Mouse (Mus musculus) hindbrain, embryonic 13.5 days (tissue): ENCODE measurements around the gene Sh3glb2. TPM values are rescaled to one million over a fixed set of nuclear protein-coding genes. Genes with fewer than 3 reads are reported as not detected.

Experiments
- ATAC-seq: fragments of 200-750 bp; cut with Nextera tagmentation; 2 replicates; pipeline ENCODE4 v1.8.0; 2017; ENCODE audit warnings: moderate TSS enrichment; ENCODE audit not compliant: low FRiP score
- H3K27ac ChIP-seq: fragments of 300-500 bp; sonication (generic); 2 replicates; pipeline ENCODE4 v1.5.1; 2015; ENCODE audit warnings: inconsistent platforms, mild to moderate bottlenecking, moderate library complexity
- H3K27me3 ChIP-seq: fragments of 300-500 bp; sonication (generic); 2 replicates; pipeline ENCODE4 v1.6.1; 2015; ENCODE audit warnings: mild to moderate bottlenecking, inconsistent platforms
- H3K36me3 ChIP-seq: fragments of 300-500 bp; sonication (generic); 2 replicates; pipeline ENCODE4 v1.6.1; 2015; ENCODE audit warnings: mild to moderate bottlenecking, inconsistent platforms
- H3K4me1 ChIP-seq: fragments of 300-500 bp; sonication (generic); replicated peaks from 2 replicates; pipeline ENCODE4 v1.6.1; 2015; ENCODE audit warnings: inconsistent platforms
- H3K4me2 ChIP-seq: fragments of 300-500 bp; sonication (generic); 2 replicates; pipeline ENCODE4 v1.6.1; 2015; ENCODE audit warnings: inconsistent platforms, mild to moderate bottlenecking, moderate library complexity
- H3K4me3 ChIP-seq: fragments of 300-500 bp; sonication (generic); 2 replicates; pipeline ENCODE4 v1.5.1; 2015; ENCODE audit warnings: mild to moderate bottlenecking, inconsistent platforms
- H3K9ac ChIP-seq: fragments of 300-500 bp; sonication (generic); 2 replicates; pipeline ENCODE4 v1.6.1; 2015; ENCODE audit warnings: mild to moderate bottlenecking, inconsistent platforms
- H3K9me3 ChIP-seq: fragments of 300-500 bp; sonication (generic); 2 replicates; pipeline ENCODE4 v1.6.1; 2016; ENCODE audit warnings: inconsistent platforms
- WGBS: fragments of 180-500 bp; shearing (Covaris S2); methylation state at CpG from one replicate; pipeline ENCODE4 v1.1.7; 2015; 5-methylcytosine and 5-hydroxymethylcytosine counted together
- microRNA-seq: library from miRNA; unstranded; fragments of <30 nt; microRNA quantifications from one replicate; pipeline ENCODE4, GENCODE M21; 2016
- polyA plus RNA-seq: library from polyadenylated mRNA; unstranded; fragments of >200 nt; fragmentation: Nextera tagmentation; extraction: Ambion mirVana; gene quantifications from 2 replicates; pipeline ENCODE4 v1.2.1, GENCODE M21; 2015

Sh3glb2 gene
- polyA plus RNA-seq, 1 experiment from 2014 or later: 146 TPM

DNA sequence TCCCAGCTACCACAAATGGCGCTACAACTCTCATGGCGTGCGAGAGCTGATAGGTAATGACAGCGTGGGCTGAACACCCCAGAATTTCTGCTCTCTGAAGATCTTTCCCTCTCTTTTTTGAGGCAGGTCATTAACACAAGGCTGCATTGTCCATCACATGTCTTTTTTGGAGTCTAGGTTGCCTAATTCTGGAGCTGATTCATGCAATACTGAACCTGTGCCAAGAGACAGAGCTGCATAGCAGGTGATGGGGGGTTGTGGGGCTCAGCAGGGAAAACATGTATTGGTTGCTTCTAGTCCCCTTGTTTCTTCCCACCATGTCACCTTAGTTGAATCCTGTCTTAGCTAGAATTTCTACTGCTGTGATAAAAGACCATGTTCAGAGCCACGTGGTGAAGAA lies 33.8 kb downstream of the Sh3glb2 start:
- H3K9me3 ChIP-seq: no peaks in the 10 kb centered on the region
- no peak overlapping the region for H3K27ac ChIP-seq
- H3K4me1 ChIP-seq: no peaks in the 10 kb centered on the region
- no peak for ATAC-seq
- H3K4me3 ChIP-seq: no peak overlapping the region
- WGBS: 93% methylated on average over 5 of the region's 5 CpGs
- H3K27me3 ChIP-seq: no peaks in the 10 kb centered on the region
- no peak overlapping the region for H3K4me2 ChIP-seq
- H3K9ac ChIP-seq: no peak overlapping the region
- peaks cover 98% of the 10 kb centered on the region for H3K36me3 ChIP-seq

GRCm38 (mm10) chr2:30323111-30323510 lies 36.0 kb downstream of the Sh3glb2 start:
- WGBS: 90% methylated on average over 7 of the region's 7 CpGs
- H3K27ac ChIP-seq: no peak overlapping the region
- no peak for ATAC-seq
- no peak overlapping the region for H3K9ac ChIP-seq
- peaks cover 95% of the 10 kb centered on the region for H3K36me3 ChIP-seq
- H3K9me3 ChIP-seq: no peaks in the 10 kb centered on the region
- no peaks in the 10 kb centered on the region for H3K27me3 ChIP-seq
- H3K4me2 ChIP-seq: no peak overlapping the region
- H3K4me1 ChIP-seq: no peaks in the 10 kb centered on the region
- H3K4me3 ChIP-seq: no peak overlapping the region

GRCm38 (mm10) chr2:30319260-30319659 lies 39.9 kb downstream of the Sh3glb2 start:
- Histone ChIP-seq H3K9ac (no peak overlapping the region), H3K4me1 (no peaks in the 10 kb centered on the region), H3K4me3 (no peak overlapping the region), H3K27ac (no peak overlapping the region), H3K27me3 (no peaks in the 10 kb centered on the region), H3K4me2 (no peak overlapping the region), H3K36me3 (peaks cover 95% of the 10 kb centered on the region), H3K9me3 (no peaks in the 10 kb centered on the region)
- WGBS: 93% methylated on average over 4 of the region's 4 CpGs
- no peak for ATAC-seq

- Histone ChIP-seq H3K4me1 (no peaks in the 10 kb centered on the region), H3K4me3 (no peak overlapping the region), H3K9ac (no peak overlapping the region), H3K4me2 (no peak overlapping the region), H3K27me3 (no peaks in the 10 kb centered on the region), H3K36me3 (peaks cover 95% of the 10 kb centered on the region), H3K27ac (no peak overlapping the region), H3K9me3 (no peaks in the 10 kb centered on the region)
- no peak for ATAC-seq
- WGBS: 95% methylated on average over 5 of the region's 5 CpGs
Observed at GRCm38 (mm10) chr2:30316955-30317354, 42.2 kb downstream of the Sh3glb2 start.

- no peak overlapping the region for H3K27ac ChIP-seq
- WGBS: 94% methylated on average over 4 of the region's 4 CpGs
- no peak overlapping the region for H3K4me3 ChIP-seq
- H3K4me1 ChIP-seq: no peaks in the 10 kb centered on the region
- H3K27me3 ChIP-seq: no peaks in the 10 kb centered on the region
- H3K9ac ChIP-seq: no peak overlapping the region
- H3K9me3 ChIP-seq: no peaks in the 10 kb centered on the region
- H3K36me3 ChIP-seq: peaks cover 93% of the 10 kb centered on the region
- no peak for ATAC-seq
- no peak overlapping the region for H3K4me2 ChIP-seq
Observed at GRCm38 (mm10) chr2:30316136-30316535, 43.0 kb downstream of the Sh3glb2 start.

GRCm38 (mm10) chr2:30311481-30311880 lies 47.7 kb downstream of the Sh3glb2 start:
- ATAC-seq: no peak

GRCm38 (mm10) chr2:30309351-30309750 lies 49.8 kb downstream of the Sh3glb2 start:
- Histone ChIP-seq H3K4me2 (no peak overlapping the region), H3K4me3 (no peak overlapping the region), H3K9ac (no peak overlapping the region), H3K9me3 (no peaks in the 10 kb centered on the region), H3K36me3 (peaks cover 98% of the 10 kb centered on the region), H3K27me3 (no peaks in the 10 kb centered on the region), H3K27ac (no peak overlapping the region), H3K4me1 (no peaks in the 10 kb centered on the region)
- 92% methylated on average over 3 of the region's 3 CpGs for WGBS
- no peak for ATAC-seq

More at GRCm38 (mm10) chr2:30311481-30311880, 47.7 kb downstream of the Sh3glb2 start:
- H3K27me3 ChIP-seq: no peaks in the 10 kb centered on the region
- peaks cover 98% of the 10 kb centered on the region for H3K36me3 ChIP-seq
- no peak overlapping the region for H3K9ac ChIP-seq
- H3K4me1 ChIP-seq: no peaks in the 10 kb centered on the region
- 98% methylated on average over 2 of the region's 2 CpGs for WGBS
- no peak overlapping the region for H3K4me2 ChIP-seq
- no peaks in the 10 kb centered on the region for H3K9me3 ChIP-seq
- H3K4me3 ChIP-seq: no peak overlapping the region
- H3K27ac ChIP-seq: no peak overlapping the region

GRCm38 (mm10) chr2:30306087-30306486 lies 53.0 kb downstream of the Sh3glb2 start:
- no peak overlapping the region for H3K4me2 ChIP-seq
- no peak overlapping the region for H3K27ac ChIP-seq
- no peaks in the 10 kb centered on the region for H3K27me3 ChIP-seq
- H3K4me1 ChIP-seq: no peaks in the 10 kb centered on the region
- no peaks in the 10 kb centered on the region for H3K9me3 ChIP-seq
- H3K4me3 ChIP-seq: no peak overlapping the region
- H3K36me3 ChIP-seq: peaks cover 100% of the 10 kb centered on the region
- WGBS: 97% methylated on average over 7 of the region's 7 CpGs
- no peak for ATAC-seq
- H3K9ac ChIP-seq: no peak overlapping the region

- ATAC-seq: no peak
- Histone ChIP-seq H3K4me2 (no peak overlapping the region), H3K9me3 (no peaks in the 10 kb centered on the region), H3K27ac (no peak overlapping the region), H3K36me3 (peaks cover 80% of the 10 kb centered on the region), H3K27me3 (no peaks in the 10 kb centered on the region), H3K4me3 (no peak overlapping the region), H3K4me1 (no peaks in the 10 kb centered on the region), H3K9ac (no peak overlapping the region)
- WGBS: 90% methylated on average over 5 of the region's 5 CpGs
Observed at GRCm38 (mm10) chr2:30299966-30300365, 59.2 kb downstream of the Sh3glb2 start.

GRCm38 (mm10) chr2:30299525-30299924 lies 59.6 kb downstream of the Sh3glb2 start:
- H3K4me3 ChIP-seq: no peak overlapping the region
- H3K4me2 ChIP-seq: no peak overlapping the region
- WGBS: 84% methylated on average over 3 of the region's 3 CpGs
- no peaks in the 10 kb centered on the region for H3K9me3 ChIP-seq
- H3K27ac ChIP-seq: no peak overlapping the region
- H3K9ac ChIP-seq: no peak overlapping the region
- no peaks in the 10 kb centered on the region for H3K4me1 ChIP-seq
- peaks cover 75% of the 10 kb centered on the region for H3K36me3 ChIP-seq
- no peak for ATAC-seq
- no peaks in the 10 kb centered on the region for H3K27me3 ChIP-seq

Small RNA genes lying within 50 kb of the gene (microRNA-seq; reads per million reads assigned to microRNA genes)
- not detected for gene Gm47292

Other genes with a start within 250 kb of the Sh3glb2 start
- gene Zer1, start 234.8 kb downstream of the Sh3glb2 start, polyA plus RNA-seq: 14.1 and 15.2 TPM in 2 replicates
- gene Tbc1d13, start 225.6 kb downstream of the Sh3glb2 start, polyA plus RNA-seq: 11.9 and 14.6 TPM in 2 replicates
- 14.3 and 19.3 TPM in 2 replicates for gene Endog, start 187.8 kb downstream of the Sh3glb2 start, polyA plus RNA-seq
- gene Spout1, start 180.9 kb downstream of the Sh3glb2 start, polyA plus RNA-seq: 58.1 and 58.4 TPM in 2 replicates
- gene Kyat1, start 153.5 kb downstream of the Sh3glb2 start, polyA plus RNA-seq: 14.5 and 14.8 TPM in 2 replicates
- 59.8 TPM in 2 replicates for gene Lrrc8a, start 121.6 kb downstream of the Sh3glb2 start, polyA plus RNA-seq
- 0.10 and 0.36 TPM in 2 replicates for gene Gm28035, start 118.8 kb downstream of the Sh3glb2 start, polyA plus RNA-seq
- gene Phyhd1, start 93.1 kb downstream of the Sh3glb2 start, polyA plus RNA-seq: 6.5 and 8.3 TPM in 2 replicates
- gene Gm28038, start 78.3 kb downstream of the Sh3glb2 start, polyA plus RNA-seq: not detected in 2 replicates
- gene Dolk, start 73.0 kb downstream of the Sh3glb2 start, polyA plus RNA-seq: 33.7 TPM in 2 replicates
- gene Nup188, start 72.9 kb downstream of the Sh3glb2 start, polyA plus RNA-seq: 21.6 and 24.0 TPM in 2 replicates
- gene Miga2, start 4.9 kb upstream of the Sh3glb2 start, polyA plus RNA-seq: 27.0 and 33.1 TPM in 2 replicates
- 51.2 and 53.9 TPM in 2 replicates for gene Dolpp1, start 32.9 kb upstream of the Sh3glb2 start, polyA plus RNA-seq
- gene Crat, start 56.5 kb upstream of the Sh3glb2 start, polyA plus RNA-seq: 22.1 and 24.0 TPM in 2 replicates
- 129 and 133 TPM in 2 replicates for gene Ptpa, start 56.7 kb upstream of the Sh3glb2 start, polyA plus RNA-seq
- gene Ier5l, start 114.9 kb upstream of the Sh3glb2 start, polyA plus RNA-seq: 2.1 and 2.9 TPM in 2 replicates
- gene Cstad, start 235.7 kb upstream of the Sh3glb2 start, polyA plus RNA-seq: 0.77 and 0.83 TPM in 2 replicates